Mouse (Mus musculus) erythroblast, adult 5-6 weeks (primary cell): ENCODE data around the gene Mmp1b. TPM values are rescaled to one million over a fixed set of nuclear protein-coding genes. Genes with fewer than 3 reads are reported as not detected.
"Not testable (repeated sequence)": the region's sequence is repeated elsewhere in the genome, so short reads cannot be mapped to it uniquely, and the experiment has no call there.

Experiments used
- ATAC-seq: replicated peaks from 2 replicates; pipeline ENCODE4 v1.8.0; 2016; ENCODE audit warnings: moderate number of reproducible peaks, mild to moderate bottlenecking, moderate TSS enrichment, inconsistent platforms; ENCODE audit not compliant: poor library complexity, low FRiP score, severe bottlenecking
- total RNA-seq, 2 experiments: library from RNA; stranded (forward) in 1 of 2; stranded (reverse) in 1 of 2; fragments of 150-400 nt in 1 of 2; fragments of 200-764, 138-1000 nt in 1 of 2; gene quantifications; 2 replicates each; pipeline versions ENCODE4 v1.2.3 to v1.2.4; 2015 to 2017; ENCODE audit warnings: low replicate concordance in 2 of 2

Mmp1b gene
- total RNA-seq (2015; ENCODE audit: low replicate concordance) (not detected in 2 replicates), total RNA-seq (2017; ENCODE audit: low replicate concordance) (not detected in 2 replicates)

- no peak for ATAC-seq
These were observed at the start of gene Mmp1b for GRCm38 (mm10) chr9:7387947-7388346. Gene Mmp1b (minus strand): TSS chr9:7388047.

GRCm38 (mm10) chr9:7396556-7396955 lies 8.7 kb upstream of the Mmp1b start:
- ATAC-seq: not testable (repeated sequence)

- no peak for ATAC-seq
These were observed 33.3 kb downstream of the Mmp1b start for GRCm38 (mm10) chr9:7354535-7354934.

- no peak for ATAC-seq
These were observed 42.3 kb downstream of the Mmp1b start for GRCm38 (mm10) chr9:7345513-7345912.

GRCm38 (mm10) chr9:7344107-7344506 lies 43.7 kb downstream of the Mmp1b start, which contains the start of gene Mmp12:
Gene Mmp12 (plus strand): TSS chr9:7344381.
- ATAC-seq: no peak

GRCm38 (mm10) chr9:7336740-7337483 lies 50.9 kb downstream of the Mmp1b start:
- ATAC-seq: no peak

GRCm38 (mm10) chr9:7335766-7336680 lies 51.8 kb downstream of the Mmp1b start:
- ATAC-seq: no peak

GRCm38 (mm10) chr9:7331847-7332246 lies 56.0 kb downstream of the Mmp1b start:
- ATAC-seq: no peak

Other genes with a start within 250 kb of the Mmp1b start
- gene Dync2h1, start 203.6 kb downstream of the Mmp1b start, total RNA-seq (2015; ENCODE audit: low replicate concordance): 3.1 TPM in 2 replicates
- gene Dync2h1, start 203.6 kb downstream of the Mmp1b start, total RNA-seq (2017; ENCODE audit: low replicate concordance): 2.1 and 3.8 TPM in 2 replicates
- 20.3 and 20.9 TPM in 2 replicates for gene Dcun1d5, start 203.5 kb downstream of the Mmp1b start, total RNA-seq (2015; ENCODE audit: low replicate concordance)
- gene Dcun1d5, start 203.5 kb downstream of the Mmp1b start, total RNA-seq (2017; ENCODE audit: low replicate concordance): 28.1 and 39.7 TPM in 2 replicates
- 0.84 TPM in 1 of 2 replicates, not detected in the other for gene Mmp13, start 115.5 kb downstream of the Mmp1b start, total RNA-seq (2015; ENCODE audit: low replicate concordance)
- gene Mmp13, start 115.5 kb downstream of the Mmp1b start, total RNA-seq (2017; ENCODE audit: low replicate concordance): 0.28 and 1.2 TPM in 2 replicates
- gene Mmp12, start 43.7 kb downstream of the Mmp1b start, total RNA-seq (2015; ENCODE audit: low replicate concordance): not detected in 2 replicates
- not detected in 2 replicates for gene Mmp12, start 43.7 kb downstream of the Mmp1b start, total RNA-seq (2017; ENCODE audit: low replicate concordance)
- gene Mmp3, start 57.8 kb upstream of the Mmp1b start, total RNA-seq (2015; ENCODE audit: low replicate concordance): not detected in 2 replicates
- not detected in 2 replicates for gene Mmp3, start 57.8 kb upstream of the Mmp1b start, total RNA-seq (2017; ENCODE audit: low replicate concordance)
- not detected in 2 replicates for gene Mmp10, start 114.3 kb upstream of the Mmp1b start, total RNA-seq (2015; ENCODE audit: low replicate concordance)
- not detected in 2 replicates for gene Mmp10, start 114.3 kb upstream of the Mmp1b start, total RNA-seq (2017; ENCODE audit: low replicate concordance)
- 86.5 and 105 TPM in 2 replicates for gene Mmp8, start 170.4 kb upstream of the Mmp1b start, total RNA-seq (2015; ENCODE audit: low replicate concordance)
- gene Mmp8, start 170.4 kb upstream of the Mmp1b start, total RNA-seq (2017; ENCODE audit: low replicate concordance): 75.7 and 88.3 TPM in 2 replicates
- gene Mmp27, start 183.3 kb upstream of the Mmp1b start, total RNA-seq (2015; ENCODE audit: low replicate concordance): 1.9 TPM in 1 of 2 replicates, not detected in the other
- 0.84 and 1.4 TPM in 2 replicates for gene Mmp27, start 183.3 kb upstream of the Mmp1b start, total RNA-seq (2017; ENCODE audit: low replicate concordance)
- not detected in 2 replicates for gene Mmp20, start 240.2 kb upstream of the Mmp1b start, total RNA-seq (2015; ENCODE audit: low replicate concordance)
- not detected in 2 replicates for gene Mmp20, start 240.2 kb upstream of the Mmp1b start, total RNA-seq (2017; ENCODE audit: low replicate concordance)